Mouse (Mus musculus) thymus, postnatal 36 days (tissue): ENCODE results near the gene Vps53.

Source experiments
- DNase-seq, 2 experiments: peaks; one replicate each; pipeline ENCODE4 v3.0.0; 2022; ENCODE audit warnings: mixed read lengths in 2 of 2

Gene Vps53

GRCm38 (mm10) chr11:76167079-76167765, 12.2 kb downstream of the Vps53 start:
- DNase-seq, result peak; percentile 38 to 54

GRCm38 (mm10) chr11:76166657-76167056, 12.8 kb downstream of the Vps53 start:
- DNase-seq, result no peak

GRCm38 (mm10) chr11:76160251-76160650, 19.2 kb downstream of the Vps53 start:
- no peak for DNase-seq

- no peak for DNase-seq
Observed at GRCm38 (mm10) chr11:76158375-76158774, 21.1 kb downstream of the Vps53 start.

- DNase-seq, result no peak
Observed at GRCm38 (mm10) chr11:76154861-76155260, 24.6 kb downstream of the Vps53 start.

- no peak for DNase-seq
Observed at GRCm38 (mm10) chr11:76154200-76154599, 25.2 kb downstream of the Vps53 start.

- DNase-seq, result peak in 1 of 2 experiments; percentile 16
Observed at GRCm38 (mm10) chr11:76153236-76153951, 26.1 kb downstream of the Vps53 start.

- no peak for DNase-seq
Observed at GRCm38 (mm10) chr11:76150980-76151379, 28.5 kb downstream of the Vps53 start.

GRCm38 (mm10) chr11:76148055-76149008, 31.1 kb downstream of the Vps53 start:
- DNase-seq, result no peak

GRCm38 (mm10) chr11:76146187-76147010, 33.0 kb downstream of the Vps53 start:
- DNase-seq, result no peak

- DNase-seq, result no peak
Observed at GRCm38 (mm10) chr11:76145169-76145568, 34.3 kb downstream of the Vps53 start.

GRCm38 (mm10) chr11:76144386-76144785, 35.1 kb downstream of the Vps53 start:
- no peak for DNase-seq

GRCm38 (mm10) chr11:76137996-76138395, 41.5 kb downstream of the Vps53 start:
- DNase-seq, result no peak

GRCm38 (mm10) chr11:76135641-76136437, 43.6 kb downstream of the Vps53 start:
- no peak for DNase-seq

GRCm38 (mm10) chr11:76130859-76131258, 48.6 kb downstream of the Vps53 start:
- DNase-seq, result no peak

- no peak for DNase-seq
Observed at GRCm38 (mm10) chr11:76125386-76125785, 54.1 kb downstream of the Vps53 start.

- DNase-seq, result no peak
Observed at GRCm38 (mm10) chr11:76123517-76123916, 55.9 kb downstream of the Vps53 start.

- DNase-seq, result no peak
Observed at GRCm38 (mm10) chr11:76122571-76122970, 56.9 kb downstream of the Vps53 start.

- no peak for DNase-seq
Observed at GRCm38 (mm10) chr11:76121086-76121485, 58.4 kb downstream of the Vps53 start.

- no peak for DNase-seq
Observed at GRCm38 (mm10) chr11:76120407-76120901, 59.0 kb downstream of the Vps53 start.

- DNase-seq, result no peak
Observed at GRCm38 (mm10) chr11:76110416-76110815, 69.0 kb downstream of the Vps53 start.
